Mouse (Mus musculus): ENCODE measurements around the gene Iqce. TPM values are rescaled to one million over a fixed set of nuclear protein-coding genes. Genes with fewer than 3 reads are reported as not detected.
A peak's percentile ranks its signal among the peaks of the same experiment; 100 is the strongest.

The Iqce gene
- polyA plus RNA-seq, 1 experiment from 2014 or later, result 29.4 TPM

GRCm38 (mm10) chr5:140644702-140645201 is 57.4 kb downstream of the Iqce start:
- 62% methylated on average over 15 of the region's 15 CpGs for WGBS
- H3K9ac ChIP-seq, result 0 out of 2 replicates have a peak overlapping the region, but pooled peaks have one; percentile 11

GRCm38 (mm10) chr5:140644263-140644662 is 57.9 kb downstream of the Iqce start:
- Histone ChIP-seq H3K9ac (no peak overlapping the region), H3K27ac (replicated peaks) (no peak overlapping the region), H3K9me3 (no peaks in the 10 kb centered on the region), H3K4me3 (peak overlapping the region; percentile 96; the same call in 1 of the 2 replicates), H3K27me3 (no peaks in the 10 kb centered on the region), H3K4me1 (replicated peaks) (peaks cover 83% of the 10 kb centered on the region), H3K36me3 (no peaks in the 10 kb centered on the region; the same call in 1 of the 2 replicates), H3K4me2 (peak overlapping the region; percentile 83)
- ATAC-seq (ENCODE audit: low FRiP score, low read depth), result no peak
- 84% methylated on average over 6 of the region's 6 CpGs for WGBS

More at GRCm38 (mm10) chr5:140644702-140645201, 57.4 kb downstream of the Iqce start:
- Histone ChIP-seq H3K36me3 (no peaks in the 10 kb centered on the region; the same call in 1 of the 2 replicates), H3K4me1 (replicated peaks) (peaks cover 83% of the 10 kb centered on the region), H3K4me2 (peak overlapping the region; percentile 83), H3K9me3 (no peaks in the 10 kb centered on the region), H3K4me3 (peak overlapping the region; percentile 96; the same call in 1 of the 2 replicates), H3K27me3 (no peaks in the 10 kb centered on the region), H3K27ac (replicated peaks) (0 out of 2 replicates have a peak overlapping the region, but pooled peaks have one; percentile 6)
- ATAC-seq (ENCODE audit: low FRiP score, low read depth), result no peak

- H3K4me2 ChIP-seq, result no peak overlapping the region
- 58% methylated on average over 3 of the region's 3 CpGs for WGBS
- H3K4me1 ChIP-seq (replicated peaks), result peaks cover 86% of the 10 kb centered on the region
- H3K9ac ChIP-seq, result no peak overlapping the region
- ATAC-seq (ENCODE audit: low FRiP score, low read depth), result no peak
- H3K27ac ChIP-seq (replicated peaks), result peak overlapping the region; percentile 6; the same call in 1 of the 2 replicates
- no peak overlapping the region for H3K4me3 ChIP-seq
- H3K36me3 ChIP-seq, result no peaks in the 10 kb centered on the region; the same call in none of the 2 replicates
- no peaks in the 10 kb centered on the region for H3K27me3 ChIP-seq
- H3K9me3 ChIP-seq, result no peaks in the 10 kb centered on the region
These were observed 60.1 kb downstream of the Iqce start for GRCm38 (mm10) chr5:140642076-140642475.

- Histone ChIP-seq H3K27me3 (no peaks in the 10 kb centered on the region), H3K9me3 (no peaks in the 10 kb centered on the region), H3K27ac (replicated peaks) (peak overlapping the region; percentile 6), H3K4me3 (no peak overlapping the region), H3K36me3 (no peaks in the 10 kb centered on the region; the same call in none of the 2 replicates), H3K4me1 (replicated peaks) (peaks cover 85% of the 10 kb centered on the region), H3K9ac (no peak overlapping the region), H3K4me2 (no peak overlapping the region)
- ATAC-seq (ENCODE audit: low FRiP score, low read depth), result no peak; the same call in 1 of the 2 replicates
- WGBS, result 65% methylated on average over 10 of the region's 10 CpGs
These were observed 60.8 kb downstream of the Iqce start for GRCm38 (mm10) chr5:140641254-140641928.

GRCm38 (mm10) chr5:140640812-140641211 is 61.4 kb downstream of the Iqce start:
- Histone ChIP-seq H3K36me3 (peaks cover 2% of the 10 kb centered on the region), H3K9ac (no peak overlapping the region), H3K4me1 (replicated peaks) (peaks cover 81% of the 10 kb centered on the region), H3K27ac (replicated peaks) (no peak overlapping the region), H3K27me3 (no peaks in the 10 kb centered on the region), H3K9me3 (no peaks in the 10 kb centered on the region), H3K4me2 (no peak overlapping the region), H3K4me3 (no peak overlapping the region)
- 55% methylated on average over 2 of the region's 2 CpGs for WGBS
- no peak for ATAC-seq (ENCODE audit: low FRiP score, low read depth)

GRCm38 (mm10) chr5:140639871-140640270 is 62.3 kb downstream of the Iqce start:
- Histone ChIP-seq H3K4me2 (no peak overlapping the region), H3K27ac (replicated peaks) (no peak overlapping the region), H3K27me3 (no peaks in the 10 kb centered on the region), H3K9me3 (no peaks in the 10 kb centered on the region), H3K4me3 (no peak overlapping the region), H3K9ac (no peak overlapping the region), H3K36me3 (peaks cover 11% of the 10 kb centered on the region), H3K4me1 (replicated peaks) (peaks cover 79% of the 10 kb centered on the region)
- no peak for ATAC-seq (ENCODE audit: low FRiP score, low read depth)
- 68% methylated on average over 14 of the region's 14 CpGs for WGBS

- Histone ChIP-seq H3K27ac (replicated peaks) (no peak overlapping the region), H3K9me3 (no peaks in the 10 kb centered on the region), H3K4me3 (no peak overlapping the region), H3K4me2 (no peak overlapping the region), H3K27me3 (no peaks in the 10 kb centered on the region), H3K36me3 (peaks cover 17% of the 10 kb centered on the region), H3K4me1 (replicated peaks) (peaks cover 74% of the 10 kb centered on the region), H3K9ac (no peak overlapping the region)
- ATAC-seq (ENCODE audit: low FRiP score, low read depth), result no peak
- 83% methylated on average over 4 of the region's 4 CpGs for WGBS
These were observed 62.9 kb downstream of the Iqce start for GRCm38 (mm10) chr5:140639312-140639711.

GRCm38 (mm10) chr5:140638484-140638883 is 63.7 kb downstream of the Iqce start:
- Histone ChIP-seq H3K4me1 (replicated peaks) (peaks cover 65% of the 10 kb centered on the region), H3K36me3 (peaks cover 24% of the 10 kb centered on the region), H3K9me3 (no peaks in the 10 kb centered on the region), H3K4me3 (no peak overlapping the region), H3K27ac (replicated peaks) (no peak overlapping the region), H3K9ac (no peak overlapping the region), H3K27me3 (no peaks in the 10 kb centered on the region), H3K4me2 (no peak overlapping the region)
- 89% methylated on average over 6 of the region's 6 CpGs for whole genome bisulfite sequencing
- ATAC-seq (ENCODE audit: low FRiP score, low read depth), result no peak

GRCm38 (mm10) chr5:140637989-140638388 is 64.2 kb downstream of the Iqce start:
- no peak overlapping the region for H3K4me3 ChIP-seq
- peaks cover 28% of the 10 kb centered on the region for H3K36me3 ChIP-seq
- H3K9ac ChIP-seq, result no peak overlapping the region
- WGBS, result 88% methylated on average over 3 of the region's 3 CpGs
- ATAC-seq (ENCODE audit: low FRiP score, low read depth), result no peak
- no peak overlapping the region for H3K27ac ChIP-seq (replicated peaks)
- H3K4me2 ChIP-seq, result no peak overlapping the region
- H3K9me3 ChIP-seq, result no peaks in the 10 kb centered on the region
- peaks cover 60% of the 10 kb centered on the region for H3K4me1 ChIP-seq (replicated peaks)
- no peaks in the 10 kb centered on the region for H3K27me3 ChIP-seq

GRCm38 (mm10) chr5:140637058-140637410 is 65.1 kb downstream of the Iqce start:
- no peak overlapping the region for H3K4me2 ChIP-seq
- WGBS, result 44% methylated on average over 6 of the region's 6 CpGs
- no peaks in the 10 kb centered on the region for H3K9me3 ChIP-seq
- H3K36me3 ChIP-seq, result peaks cover 38% of the 10 kb centered on the region
- peaks cover 51% of the 10 kb centered on the region for H3K4me1 ChIP-seq (replicated peaks)
- H3K9ac ChIP-seq, result no peak overlapping the region
- no peak overlapping the region for H3K4me3 ChIP-seq
- no peak for ATAC-seq (ENCODE audit: low FRiP score, low read depth)
- H3K27ac ChIP-seq (replicated peaks), result peak overlapping the region; percentile 40
- no peaks in the 10 kb centered on the region for H3K27me3 ChIP-seq

GRCm38 (mm10) chr5:140636316-140637057 is 65.7 kb downstream of the Iqce start:
- WGBS, result 81% methylated on average over 7 of the region's 7 CpGs
- ATAC-seq (ENCODE audit: low FRiP score, low read depth), result no peak
- H3K27ac ChIP-seq (replicated peaks), result peak overlapping the region; percentile 40

More at GRCm38 (mm10) chr5:140636316-140637057, 65.7 kb downstream of the Iqce start:
- Histone ChIP-seq H3K36me3 (peaks cover 43% of the 10 kb centered on the region), H3K9me3 (no peaks in the 10 kb centered on the region), H3K27me3 (no peaks in the 10 kb centered on the region), H3K9ac (no peak overlapping the region), H3K4me3 (no peak overlapping the region), H3K4me2 (no peak overlapping the region), H3K4me1 (replicated peaks) (peaks cover 45% of the 10 kb centered on the region)

Measured in hindbrain, embryonic 15.5 days (tissue).